Mouse (Mus musculus) lung, postnatal 0 days (tissue): ENCODE measurements around the gene Dppa3.

Source experiments
- CTCF ChIP-seq: IDR thresholded peaks from 2 replicates; pipeline ENCODE4 v1.5.1; 2016; ENCODE audit warnings: antibody characterized with exemption, mild to moderate bottlenecking
- EP300 ChIP-seq: IDR thresholded peaks from 2 replicates; pipeline ENCODE4 v1.6.1; 2016; ENCODE audit warnings: antibody characterized with exemption, mild to moderate bottlenecking, control low read depth

DNA sequence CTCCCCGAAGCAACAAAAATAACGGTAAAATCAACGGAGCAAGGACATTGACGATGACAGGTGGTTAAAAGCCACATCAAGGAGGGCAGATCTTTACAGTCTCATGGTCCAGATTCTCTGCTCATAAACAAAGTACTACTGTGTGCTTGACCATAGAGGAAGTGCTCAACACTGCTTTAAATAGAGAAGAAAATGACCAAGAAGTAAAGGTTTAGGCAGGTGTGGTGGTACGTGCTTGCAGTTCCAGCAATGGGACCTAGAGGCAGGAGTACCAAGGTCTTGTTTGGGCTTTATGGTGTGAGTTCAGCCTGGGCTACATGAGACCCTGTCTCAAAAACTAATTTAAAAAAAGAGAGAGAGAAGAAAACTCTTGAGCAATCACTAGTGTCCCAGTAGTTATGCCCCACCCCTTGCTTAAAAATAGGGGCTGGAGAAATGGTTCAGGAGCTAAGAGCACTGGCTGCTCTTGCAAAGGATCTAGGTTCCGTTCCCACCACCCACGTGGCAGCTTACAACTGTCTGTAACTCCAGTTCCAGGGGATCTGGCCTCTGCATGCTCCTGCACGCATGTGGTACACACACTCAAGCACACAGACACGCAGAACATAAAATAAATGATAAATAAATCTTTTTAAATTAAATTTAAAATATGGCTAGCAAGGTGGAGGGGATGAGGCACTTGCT lies 27.0 kb upstream of the Dppa3 start:
- TF ChIP-seq CTCF (no peak), EP300 (no peak)
